Mouse (Mus musculus): ENCODE measurements around the gene Aatf. TPM values are rescaled to one million over a fixed set of nuclear protein-coding genes. Genes with fewer than 3 reads are reported as not detected.

Aatf gene
- 18.2 TPM for polyA plus RNA-seq (2014; fragmentation: Illumina TruSeq; extraction: RNeasy Lipid Tissue Mini Kit (QIAGEN cat#74804); ENCODE audit: low read depth, low replicate concordance)

DNA sequence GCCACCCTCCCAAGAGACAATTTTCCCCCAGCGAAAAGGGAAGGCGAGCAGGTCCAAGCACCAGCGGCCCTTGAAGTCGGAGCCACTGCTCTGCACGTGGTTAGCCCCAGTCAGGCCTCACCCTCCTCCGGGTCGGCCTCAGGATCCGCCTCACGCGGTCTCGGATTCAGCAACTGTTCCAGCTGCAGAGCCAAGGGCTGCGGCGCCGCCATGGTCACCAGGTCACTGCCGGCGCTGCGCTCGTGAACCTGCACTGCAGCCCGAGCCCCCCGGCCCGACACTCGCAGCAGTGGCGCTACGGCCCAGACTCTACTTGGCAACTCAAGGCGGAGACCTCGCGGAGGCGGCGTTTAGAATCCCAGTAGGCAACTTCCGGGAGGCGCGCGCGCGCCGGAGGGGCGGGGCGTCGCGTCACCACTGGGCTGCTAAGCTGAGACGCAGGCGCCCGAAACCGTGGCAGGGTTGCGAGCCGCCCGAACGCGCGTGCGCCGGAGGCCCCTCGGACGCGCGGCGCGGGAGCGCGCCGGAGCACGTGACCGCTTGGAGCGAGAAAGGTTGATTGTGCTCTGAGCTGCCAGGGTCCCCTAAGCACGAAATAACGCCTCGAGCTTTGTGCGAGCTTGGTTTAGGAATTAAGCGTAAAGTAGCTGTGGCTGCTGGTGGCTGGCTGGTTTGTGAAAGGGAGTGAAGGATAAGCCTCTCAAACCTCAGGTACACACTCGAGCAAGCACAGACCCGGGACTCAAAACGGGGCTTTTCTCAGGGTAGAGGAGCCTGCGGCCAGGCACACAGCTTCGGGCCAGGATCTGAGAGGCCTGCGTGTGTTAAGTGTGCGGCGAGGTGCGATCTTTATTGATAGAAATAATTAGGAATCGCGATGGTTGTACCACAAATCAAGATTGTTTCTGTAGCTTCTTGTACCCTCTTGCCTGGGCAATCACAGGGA, at the start of gene Aatf:
TSS of gene Aatf (minus strand) at position 352 of the 946 bp plus-strand sequence.

GRCm38 (mm10) chr11:84525421-84526274, 12.3 kb upstream of the Aatf start, which contains the start of gene Lhx1:
TSS of gene Lhx1 (minus strand) at chr11:84525535.

Other genes with a start within 250 kb of the Aatf start
- gene Lhx1, start 12.0 kb upstream of the Aatf start, polyA plus RNA-seq (2014; fragmentation: Illumina TruSeq; extraction: RNeasy Lipid Tissue Mini Kit (QIAGEN cat#74804); ENCODE audit: low read depth, low replicate concordance), result 0.89 TPM